Mouse (Mus musculus): ENCODE results near the gene Nepn. TPM values are rescaled to one million over a fixed set of nuclear protein-coding genes. Genes with fewer than 3 reads are reported as not detected.
A peak's percentile ranks its signal among the peaks of the same experiment; 100 is the strongest.

Gene Nepn
- polyA plus RNA-seq, 1 experiment from 2014 or later = 0.14 TPM

DNA sequence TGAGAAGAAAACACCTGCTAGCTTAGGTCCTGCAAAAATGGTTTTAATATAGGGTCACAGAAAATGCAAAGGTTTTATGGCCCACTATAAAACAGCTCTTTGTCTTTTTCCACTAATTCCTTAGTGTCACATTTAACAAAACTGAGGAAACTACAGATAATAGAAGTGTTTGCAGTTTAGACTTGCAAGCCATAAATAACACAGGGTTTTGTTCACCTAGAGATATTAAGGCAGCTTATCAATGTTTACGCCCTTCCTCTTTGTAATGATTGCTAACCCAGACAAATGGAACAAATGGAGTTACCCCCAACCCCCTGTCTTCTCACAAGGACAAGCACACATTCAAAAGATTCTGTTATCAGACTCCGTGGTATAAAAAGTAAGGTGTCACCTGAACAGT, 2.4 kb downstream of the Nepn start:
- Histone ChIP-seq H3K27me3 (ENCODE audit: control insufficient read depth, insufficient read depth, low read depth, low read length) (no peaks in the 10 kb centered on the region), H3K4me3 (ENCODE audit: low read depth, low read length) (no peak overlapping the region), H3K36me3 (ENCODE audit: control insufficient read depth, insufficient read depth) (no peaks in the 10 kb centered on the region), H3K9ac (ENCODE audit: low read depth, low read length) (no peak overlapping the region), H3K27ac (ENCODE audit: low read length) (no peak overlapping the region), H3K4me1 (ENCODE audit: control insufficient read depth, low read depth, low read length) (no peaks in the 10 kb centered on the region), H3K9me3 (replicated peaks; ENCODE audit: control insufficient read depth, low read length) (no peaks in the 10 kb centered on the region), H3K4me2 (ENCODE audit: low read depth, low read length) (no peak overlapping the region)
- 51% methylated on average over 2 of the region's 2 CpGs for WGBS (ENCODE audit: insufficient replicate concordance)
- no peak for ATAC-seq (ENCODE audit: low read depth)

DNA sequence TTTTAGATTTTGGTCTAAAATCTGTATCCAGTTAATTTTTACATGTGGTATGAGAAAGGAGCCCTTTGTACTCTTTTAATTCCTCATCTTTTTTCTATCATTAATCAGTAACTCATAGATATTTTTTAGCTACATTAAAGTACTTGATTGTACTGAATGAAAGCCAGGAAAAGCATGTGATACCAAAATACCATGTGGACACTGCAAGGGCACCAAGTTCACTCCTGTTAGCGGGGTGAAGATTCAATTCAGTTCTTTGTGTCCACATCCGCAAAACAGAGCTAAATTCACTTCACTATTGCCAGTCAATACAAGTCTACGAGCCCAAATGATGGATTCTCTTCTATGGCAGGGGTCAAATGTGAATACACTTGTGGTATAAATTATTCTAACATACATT, 7.9 kb downstream of the Nepn start:
- H3K4me3 ChIP-seq (ENCODE audit: low read depth, low read length) = no peak overlapping the region
- no peaks in the 10 kb centered on the region for H3K9me3 ChIP-seq (replicated peaks; ENCODE audit: control insufficient read depth, low read length)
- H3K27me3 ChIP-seq (ENCODE audit: control insufficient read depth, insufficient read depth, low read depth, low read length) = no peaks in the 10 kb centered on the region
- H3K9ac ChIP-seq (ENCODE audit: low read depth, low read length) = no peak overlapping the region
- H3K27ac ChIP-seq (ENCODE audit: low read length) = no peak overlapping the region
- H3K36me3 ChIP-seq (ENCODE audit: control insufficient read depth, insufficient read depth) = no peaks in the 10 kb centered on the region
- H3K4me1 ChIP-seq (ENCODE audit: control insufficient read depth, low read depth, low read length) = no peaks in the 10 kb centered on the region
- H3K4me2 ChIP-seq (ENCODE audit: low read depth, low read length) = no peak overlapping the region
- 73% methylated on average over 3 of the region's 3 CpGs for WGBS (ENCODE audit: insufficient replicate concordance)
- ATAC-seq (ENCODE audit: low read depth) = no peak

DNA sequence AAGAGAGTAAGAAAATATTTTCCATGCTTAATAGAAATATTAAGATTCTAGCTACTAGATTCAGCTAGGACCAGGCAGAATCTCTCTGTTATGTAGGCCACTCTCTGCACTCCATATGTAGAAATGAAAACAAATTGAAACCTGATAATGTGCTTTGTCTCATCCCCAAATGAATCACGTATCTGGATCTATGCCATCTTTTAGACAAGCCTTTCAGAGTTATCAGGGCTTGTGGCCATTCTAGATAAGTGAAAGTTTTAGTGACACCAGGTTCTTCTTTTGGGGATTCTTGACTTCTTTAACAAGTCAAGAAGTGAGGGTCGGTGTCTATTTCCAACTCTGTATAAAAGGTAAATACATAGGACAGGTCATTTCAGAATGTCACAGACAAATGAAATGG, 9.9 kb downstream of the Nepn start:
- ATAC-seq (ENCODE audit: low read depth) = no peak

DNA sequence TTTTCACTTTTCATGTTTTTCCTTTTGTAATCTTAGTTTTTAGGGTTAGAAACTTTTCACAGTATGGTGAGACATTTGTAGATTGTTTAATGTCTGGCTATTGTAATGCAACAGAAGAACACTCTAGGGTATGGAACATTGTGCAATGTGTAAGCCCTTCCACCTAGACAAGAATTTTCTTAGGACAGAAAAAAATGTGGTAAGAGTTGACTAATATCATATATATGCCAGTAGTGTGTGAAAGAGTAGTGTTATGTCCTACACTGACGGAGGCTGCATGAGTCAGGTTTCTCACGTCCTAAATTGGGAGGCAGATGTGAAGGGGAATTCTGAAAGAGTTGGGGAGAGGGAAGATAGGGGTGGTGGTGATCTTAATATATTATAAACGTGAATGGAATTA, 10.9 kb downstream of the Nepn start:
- no peaks in the 10 kb centered on the region for H3K27me3 ChIP-seq (ENCODE audit: control insufficient read depth, insufficient read depth, low read depth, low read length)
- H3K9ac ChIP-seq (ENCODE audit: low read depth, low read length) = no peak overlapping the region
- H3K4me1 ChIP-seq (ENCODE audit: control insufficient read depth, low read depth, low read length) = no peaks in the 10 kb centered on the region
- no peak overlapping the region for H3K4me3 ChIP-seq (ENCODE audit: low read depth, low read length)
- no peaks in the 10 kb centered on the region for H3K9me3 ChIP-seq (replicated peaks; ENCODE audit: control insufficient read depth, low read length)
- H3K4me2 ChIP-seq (ENCODE audit: low read depth, low read length) = no peak overlapping the region
- no peak overlapping the region for H3K27ac ChIP-seq (ENCODE audit: low read length)
- 36% methylated on average over 3 of the region's 3 CpGs for WGBS (ENCODE audit: insufficient replicate concordance)
- no peaks in the 10 kb centered on the region for H3K36me3 ChIP-seq (ENCODE audit: control insufficient read depth, insufficient read depth)
- no peak for ATAC-seq (ENCODE audit: low read depth)

More for the DNA sequence above, 9.9 kb downstream of the Nepn start:
- 34% methylated on average over 2 of the region's 2 CpGs for WGBS (ENCODE audit: insufficient replicate concordance)
- Histone ChIP-seq H3K9ac (ENCODE audit: low read depth, low read length) (no peak overlapping the region), H3K4me1 (ENCODE audit: control insufficient read depth, low read depth, low read length) (no peaks in the 10 kb centered on the region), H3K36me3 (ENCODE audit: control insufficient read depth, insufficient read depth) (no peaks in the 10 kb centered on the region), H3K27me3 (ENCODE audit: control insufficient read depth, insufficient read depth, low read depth, low read length) (no peaks in the 10 kb centered on the region), H3K27ac (ENCODE audit: low read length) (no peak overlapping the region), H3K4me3 (ENCODE audit: low read depth, low read length) (no peak overlapping the region), H3K9me3 (replicated peaks; ENCODE audit: control insufficient read depth, low read length) (no peaks in the 10 kb centered on the region), H3K4me2 (ENCODE audit: low read depth, low read length) (no peak overlapping the region)

DNA sequence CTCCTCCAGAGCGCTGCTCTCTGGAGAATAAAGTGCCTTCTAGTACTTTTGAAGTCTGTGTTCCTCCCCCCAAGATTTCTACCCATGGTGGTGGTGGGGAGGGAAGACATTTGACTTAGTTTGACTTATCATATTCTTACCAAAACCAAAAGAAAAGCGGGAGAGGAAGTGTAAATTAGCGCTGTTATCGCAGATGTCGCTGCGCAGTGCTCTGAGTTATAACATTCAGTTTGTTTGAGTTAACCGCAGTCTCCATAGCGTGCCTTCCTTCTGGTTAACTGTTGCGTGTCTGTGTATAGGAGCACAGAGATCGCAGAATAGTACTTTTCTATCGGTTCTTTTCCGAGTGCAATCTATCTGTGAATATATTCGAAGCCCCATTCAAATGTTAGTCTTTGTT, 16.4 kb downstream of the Nepn start:
- Histone ChIP-seq H3K9ac (ENCODE audit: low read depth, low read length) (no peak overlapping the region), H3K36me3 (ENCODE audit: control insufficient read depth, insufficient read depth) (no peaks in the 10 kb centered on the region), H3K4me2 (ENCODE audit: low read depth, low read length) (no peak overlapping the region), H3K9me3 (replicated peaks; ENCODE audit: control insufficient read depth, low read length) (no peaks in the 10 kb centered on the region), H3K4me3 (ENCODE audit: low read depth, low read length) (no peak overlapping the region), H3K27ac (ENCODE audit: low read length) (no peak overlapping the region), H3K27me3 (ENCODE audit: control insufficient read depth, insufficient read depth, low read depth, low read length) (no peaks in the 10 kb centered on the region), H3K4me1 (ENCODE audit: control insufficient read depth, low read depth, low read length) (no peaks in the 10 kb centered on the region)
- whole genome bisulfite sequencing (ENCODE audit: insufficient replicate concordance) = 75% methylated on average over 13 of the region's 13 CpGs
- no peak for ATAC-seq (ENCODE audit: low read depth)

DNA sequence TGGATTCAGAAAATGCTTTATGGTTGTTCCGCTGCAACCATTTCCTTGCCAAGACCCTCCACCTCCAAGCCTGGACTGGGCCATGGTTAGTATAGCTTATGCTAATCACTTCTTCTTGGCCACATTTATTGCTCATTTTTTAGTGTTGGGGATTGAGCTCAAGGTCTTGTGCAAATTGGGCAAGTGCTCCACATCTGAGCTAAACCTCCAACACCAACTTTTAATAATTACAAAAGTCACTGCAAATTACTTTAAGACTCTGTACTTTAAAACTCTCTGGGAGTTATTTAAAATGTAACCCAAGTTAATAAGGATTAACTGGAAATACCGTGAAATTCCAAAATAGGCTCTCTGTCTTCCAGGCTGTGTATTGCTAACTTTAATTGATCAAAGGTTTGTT, 18.8 kb downstream of the Nepn start:
- H3K36me3 ChIP-seq (ENCODE audit: control insufficient read depth, insufficient read depth) = no peaks in the 10 kb centered on the region
- H3K4me3 ChIP-seq (ENCODE audit: low read depth, low read length) = no peak overlapping the region
- no peak for ATAC-seq (ENCODE audit: low read depth)
- 80% methylated on average over 2 of the region's 2 CpGs for WGBS (ENCODE audit: insufficient replicate concordance)
- H3K4me2 ChIP-seq (ENCODE audit: low read depth, low read length) = no peak overlapping the region
- no peaks in the 10 kb centered on the region for H3K4me1 ChIP-seq (ENCODE audit: control insufficient read depth, low read depth, low read length)
- no peak overlapping the region for H3K9ac ChIP-seq (ENCODE audit: low read depth, low read length)
- H3K9me3 ChIP-seq (replicated peaks; ENCODE audit: control insufficient read depth, low read length) = no peaks in the 10 kb centered on the region
- no peaks in the 10 kb centered on the region for H3K27me3 ChIP-seq (ENCODE audit: control insufficient read depth, insufficient read depth, low read depth, low read length)
- H3K27ac ChIP-seq (ENCODE audit: low read length) = no peak overlapping the region

DNA sequence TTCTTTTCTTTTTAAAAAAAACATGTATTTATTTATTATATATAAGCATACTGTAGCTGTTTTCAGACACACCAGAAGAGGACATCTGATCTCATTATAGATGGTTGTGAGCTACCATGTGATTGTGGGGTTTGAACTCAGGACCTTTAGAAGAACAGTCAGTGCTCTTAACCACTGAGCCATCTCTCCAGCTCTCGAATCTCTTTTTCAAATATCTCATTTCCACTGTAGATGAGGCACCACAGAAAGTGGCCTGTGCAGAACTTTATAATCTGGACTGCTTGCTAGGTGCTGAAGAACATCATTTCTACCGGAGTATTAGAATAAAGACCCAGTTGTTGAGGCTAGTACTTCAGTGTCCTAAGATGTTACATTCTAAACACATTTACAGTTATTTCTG, 26.2 kb downstream of the Nepn start:
- Histone ChIP-seq H3K36me3 (ENCODE audit: control insufficient read depth, insufficient read depth) (no peaks in the 10 kb centered on the region), H3K9ac (ENCODE audit: low read depth, low read length) (no peak overlapping the region), H3K27ac (ENCODE audit: low read length) (no peak overlapping the region), H3K4me2 (ENCODE audit: low read depth, low read length) (no peak overlapping the region), H3K27me3 (ENCODE audit: control insufficient read depth, insufficient read depth, low read depth, low read length) (no peaks in the 10 kb centered on the region), H3K4me1 (ENCODE audit: control insufficient read depth, low read depth, low read length) (peaks cover 11% of the 10 kb centered on the region), H3K9me3 (replicated peaks; ENCODE audit: control insufficient read depth, low read length) (no peaks in the 10 kb centered on the region), H3K4me3 (ENCODE audit: low read depth, low read length) (no peak overlapping the region)
- WGBS (ENCODE audit: insufficient replicate concordance) = 60% methylated on average over 2 of the region's 2 CpGs
- ATAC-seq (ENCODE audit: low read depth) = no peak

DNA sequence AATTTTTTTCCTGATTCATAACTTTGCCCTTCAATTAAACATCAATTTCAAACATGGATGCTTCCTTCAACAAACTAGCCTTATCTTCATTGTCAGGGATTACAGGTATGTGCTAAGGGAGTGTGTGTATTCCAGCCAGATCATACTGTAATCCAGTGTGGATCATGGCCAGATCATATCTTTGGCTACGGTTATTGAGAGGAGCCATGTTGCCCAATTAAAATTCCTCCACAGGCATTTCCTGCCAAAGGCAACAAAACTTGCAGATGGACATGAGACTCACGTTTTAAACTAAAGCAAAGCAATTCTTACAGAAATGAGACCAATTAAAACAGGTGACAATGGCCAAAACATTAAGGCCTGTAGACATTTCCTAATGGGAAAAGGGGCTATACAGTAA, 27.7 kb downstream of the Nepn start:
- Histone ChIP-seq H3K4me2 (ENCODE audit: low read depth, low read length) (peak overlapping the region; percentile 61), H3K27ac (ENCODE audit: low read length) (no peak overlapping the region), H3K9ac (ENCODE audit: low read depth, low read length) (no peak overlapping the region), H3K27me3 (ENCODE audit: control insufficient read depth, insufficient read depth, low read depth, low read length) (no peaks in the 10 kb centered on the region), H3K4me1 (ENCODE audit: control insufficient read depth, low read depth, low read length) (peaks cover 18% of the 10 kb centered on the region), H3K4me3 (ENCODE audit: low read depth, low read length) (no peak overlapping the region), H3K36me3 (ENCODE audit: control insufficient read depth, insufficient read depth) (no peaks in the 10 kb centered on the region), H3K9me3 (replicated peaks; ENCODE audit: control insufficient read depth, low read length) (no peaks in the 10 kb centered on the region)
- no peak for ATAC-seq (ENCODE audit: low read depth)
- 41% methylated on average over 2 of the region's 2 CpGs for WGBS (ENCODE audit: insufficient replicate concordance)

DNA sequence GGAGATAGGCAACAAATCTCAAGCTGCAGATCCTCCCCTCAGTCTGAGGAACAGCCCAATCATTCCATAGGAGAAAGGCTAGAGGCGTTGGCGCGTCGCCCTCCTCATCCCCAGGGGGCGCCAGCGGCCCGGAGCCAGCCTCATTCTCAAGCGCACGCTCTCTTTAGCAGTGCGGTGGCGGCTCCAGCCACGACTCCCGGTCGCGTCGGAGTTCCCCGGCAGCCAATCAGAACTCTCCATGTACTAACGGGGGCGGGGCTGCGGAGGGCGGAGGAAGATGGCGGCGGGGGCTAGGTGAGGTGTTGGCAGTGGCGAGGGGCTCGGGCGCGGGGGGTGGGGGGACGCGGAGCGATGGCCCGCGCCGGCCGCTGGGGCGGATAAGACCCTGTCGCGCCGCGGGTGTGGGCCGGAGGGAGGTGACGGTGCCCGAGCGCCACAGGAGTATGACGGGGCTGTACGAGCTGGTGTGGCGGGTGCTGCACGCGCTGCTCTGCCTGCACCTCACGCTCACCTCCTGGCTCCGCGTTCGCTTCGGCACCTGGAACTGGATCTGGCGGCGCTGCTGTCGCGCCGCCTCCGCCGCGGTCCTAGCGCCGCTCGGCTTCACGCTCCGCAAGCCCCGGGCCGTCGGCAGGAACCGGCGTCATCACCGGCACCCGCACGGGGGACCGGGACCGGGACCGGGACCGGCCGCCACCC, 28.7 kb downstream of the Nepn start, which contains the start of gene Nus1:
Gene Nus1 (plus strand): TSS at position 249 of the 699 bp plus-strand sequence.
- Histone ChIP-seq H3K9ac (ENCODE audit: low read depth, low read length) (peak within 1 kb of the TSS; percentile 79), H3K27ac (ENCODE audit: low read length) (peak within 1 kb of the TSS; percentile 73), H3K4me2 (ENCODE audit: low read depth, low read length) (peak within 1 kb of the TSS; percentile 87), H3K4me1 (ENCODE audit: control insufficient read depth, low read depth, low read length) (peaks cover 18% of the 10 kb centered on the region), H3K36me3 (ENCODE audit: control insufficient read depth, insufficient read depth) (no peaks in the 10 kb centered on the region), H3K9me3 (replicated peaks; ENCODE audit: control insufficient read depth, low read length) (no peaks in the 10 kb centered on the region), H3K4me3 (ENCODE audit: low read depth, low read length) (peak within 1 kb of the TSS; percentile 83), H3K27me3 (ENCODE audit: control insufficient read depth, insufficient read depth, low read depth, low read length) (no peaks in the 10 kb centered on the region)
- ATAC-seq (ENCODE audit: low read depth) = peak; percentile 97
- WGBS (ENCODE audit: insufficient replicate concordance) = under 1% methylated on average over 73 of the region's 79 CpGs

Data from liver, embryonic 16.5 days (tissue).